9 mouse cellular contexts compared by ENCODE assay signal in genomic region chr7:145252715-145253476, GRCm38 (mm10). TPM values are rescaled to one million over a fixed set of nuclear protein-coding genes. Genes with fewer than 3 reads are reported as not detected.
A peak's percentile ranks its signal among the peaks of the same experiment; 100 is the strongest.
DNase-seq lines count a peak whose midpoint lies in the region; TF ChIP-seq lines count a peak whose summit lies in the region.
"Had no signal": no experiment of that assay in that cellular context is flagged by ENCODE, and none has a peak within 500 bp of the region (broad histone marks: within the 10 kb centered on the region; RNA-seq: fewer than 3 reads in every experiment).

No protein-coding gene starts in this region.

- TF ChIP-seq POLR2A in brain, embryonic 14.5 days (IDR thresholded peaks at IDR 0.05; ENCODE audit: borderline replicate concordance, extremely low read depth, insufficient read depth, insufficient read length, poor library complexity, severe bottlenecking): no peak
- TF ChIP-seq POLR2A in thymus, adult 2 months (IDR thresholded peaks at IDR 0.05; ENCODE audit: control insufficient read depth, extremely low read depth, insufficient read depth, low read length, poor library complexity): no peak

- no peaks in the 10 kb centered on the region for H3K36me3 ChIP-seq in thymus, adult 2 months (ENCODE audit: control insufficient read depth, insufficient read depth, low read length)

- H3K27ac ChIP-seq in thymus, adult 2 months (ENCODE audit: control insufficient read depth, insufficient read depth, low read length): no peak overlapping the region

- WGBS in thymus, adult 2 months: 40% methylated on average over 8 of the region's 8 CpGs

- TF ChIP-seq CTCF in brain, embryonic 14.5 days (IDR thresholded peaks at IDR 0.05; ENCODE audit: borderline replicate concordance, extremely low read depth, insufficient read depth, insufficient read length): peak; percentile 89
- TF ChIP-seq CTCF in thymus, adult 2 months (IDR thresholded peaks at IDR 0.05; ENCODE audit: borderline replicate concordance, control insufficient read depth, extremely low read depth, insufficient read depth, low read length, poor library complexity): no peak

- H3K4me1 ChIP-seq in thymus, adult 2 months (replicated peaks; ENCODE audit: control insufficient read depth, insufficient read depth, low read length): no peaks in the 10 kb centered on the region

- peak; percentile 69 for DNase-seq in CD4-positive, CD25-positive, alpha-beta regulatory T cell, adult 2 months (ENCODE audit: low read depth, low spot score)
- peak; percentile 80 for DNase-seq in brain, embryonic 14.5 days (ENCODE audit: low read depth)
- peak; percentile 47 for DNase-seq in fibroblast of lung, adult 2 months (ENCODE audit: low read depth)
- DNase-seq in heart, postnatal 36 days: peak; percentile 84 to 88
- peak; percentile 60 to 84 for DNase-seq in layer of hippocampus, adult 18-20 months (ENCODE audit: low spot score in 2 of 2)
- DNase-seq in lung, adult 18-20 months: peak; percentile 68 to 79
- DNase-seq in ovary, adult 18-20 months (ENCODE audit: low spot score): peak; percentile 38
- peak; percentile 67 for DNase-seq in thymus, adult 2 months

- no peak overlapping the region for H3K4me3 ChIP-seq in thymus, adult 2 months (ENCODE audit: control insufficient read depth, insufficient read depth, low read length)
- H3K4me3 ChIP-seq: erythroblast, embryonic 14.5 days had no signal

- intact Hi-C loops in heart, postnatal 36 days (cut with DNase I): no loop called here

- H3K27me3 ChIP-seq in thymus, adult 2 months (ENCODE audit: control insufficient read depth, insufficient read depth, low read length): no peaks in the 10 kb centered on the region

RNA-seq across cellular contexts. Expression of gene Tpcn2, which starts 30.9 kb away (rescaled TPM):
- polyA plus RNA-seq in brain, embryonic 14.5 days (2012; rRNA removed): 10.5 and 13.4 TPM in 2 replicates
- total RNA-seq in heart, postnatal 36 days (2021): 1 to 10 TPM; 3.2 to 3.6 TPM
- 1 to 10 TPM; 5.8 to 6.4 TPM for total RNA-seq in layer of hippocampus, adult 18-20 months (2021)
- polyA plus RNA-seq in thymus, adult 2 months (2012; rRNA removed): 38.4 and 49.2 TPM in 2 replicates
- polyA plus RNA-seq: erythroblast, embryonic 14.5 days had no signal

RNA-seq across cellular contexts. Expression of gene 1810010D01Rik, which starts 45.0 kb away (rescaled TPM):
- 1.2 and 1.6 TPM in 2 replicates for polyA plus RNA-seq in brain, embryonic 14.5 days (2012; rRNA removed)
- not detected for total RNA-seq in heart, postnatal 36 days (2021)
- 1 to 10 TPM in 1 of 2 experiments, under 1 TPM in 1; 0.37 to 1.2 TPM for total RNA-seq in layer of hippocampus, adult 18-20 months (2021)
- polyA plus RNA-seq in thymus, adult 2 months (2012; rRNA removed): 1.9 and 2.5 TPM in 2 replicates
- polyA plus RNA-seq: erythroblast, embryonic 14.5 days had no signal

RNA-seq across cellular contexts. Expression of gene Mrgprf, which starts 47.7 kb away (rescaled TPM):
- polyA plus RNA-seq in brain, embryonic 14.5 days (2012; rRNA removed): 3.9 and 4.7 TPM in 2 replicates
- total RNA-seq in heart, postnatal 36 days (2021): 1 to 10 TPM; 3.9 to 4.0 TPM
- total RNA-seq in layer of hippocampus, adult 18-20 months (2021): under 1 TPM; 0.76 to 0.79 TPM
- polyA plus RNA-seq in thymus, adult 2 months (2012; rRNA removed): 6.5 and 10.3 TPM in 2 replicates
- polyA plus RNA-seq: erythroblast, embryonic 14.5 days had no signal
